Mouse (Mus musculus): ENCODE data around the gene Tpk1.

DNA sequence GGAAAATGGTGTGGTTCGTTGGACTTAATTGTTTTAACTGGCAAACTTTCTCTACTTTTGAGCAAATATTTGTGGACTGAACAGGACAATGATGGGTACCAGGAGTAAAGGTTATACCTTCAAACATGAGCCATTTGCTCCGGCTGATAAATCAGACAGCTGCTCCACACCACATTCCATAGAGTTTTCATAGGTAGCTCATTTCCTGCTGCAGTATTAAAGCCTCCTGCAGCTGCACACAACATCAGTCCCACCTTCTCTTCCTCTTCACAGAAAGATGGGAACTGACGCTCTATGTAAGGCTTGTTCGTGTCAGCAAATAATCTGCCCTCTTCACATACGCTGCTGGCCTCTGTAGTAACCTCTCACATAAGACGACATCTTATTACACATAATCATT, 22.4 kb downstream of the Tpk1 start:
- TF ChIP-seq GATA1 (IDR thresholded peaks at IDR 0.05; ENCODE audit: low read length) (no peak), TAL1 (IDR thresholded peaks at IDR 0.05; ENCODE audit: low read length) (no peak)

All from erythroblast, embryonic 14.5 days (primary cell).